Mouse (Mus musculus) c-Kit-negative CD71-positive TER-119-positive erythroid progenitor cells, embryonic 14.5 days (primary cell): Measurements from ENCODE around the gene Igbp1.

Source experiments
- DNase-seq: peaks from one replicate; pipeline ENCODE4 v3.0.0-alpha.2; 2013; ENCODE audit warnings: low read depth, low spot score

The Igbp1 gene

DNA sequence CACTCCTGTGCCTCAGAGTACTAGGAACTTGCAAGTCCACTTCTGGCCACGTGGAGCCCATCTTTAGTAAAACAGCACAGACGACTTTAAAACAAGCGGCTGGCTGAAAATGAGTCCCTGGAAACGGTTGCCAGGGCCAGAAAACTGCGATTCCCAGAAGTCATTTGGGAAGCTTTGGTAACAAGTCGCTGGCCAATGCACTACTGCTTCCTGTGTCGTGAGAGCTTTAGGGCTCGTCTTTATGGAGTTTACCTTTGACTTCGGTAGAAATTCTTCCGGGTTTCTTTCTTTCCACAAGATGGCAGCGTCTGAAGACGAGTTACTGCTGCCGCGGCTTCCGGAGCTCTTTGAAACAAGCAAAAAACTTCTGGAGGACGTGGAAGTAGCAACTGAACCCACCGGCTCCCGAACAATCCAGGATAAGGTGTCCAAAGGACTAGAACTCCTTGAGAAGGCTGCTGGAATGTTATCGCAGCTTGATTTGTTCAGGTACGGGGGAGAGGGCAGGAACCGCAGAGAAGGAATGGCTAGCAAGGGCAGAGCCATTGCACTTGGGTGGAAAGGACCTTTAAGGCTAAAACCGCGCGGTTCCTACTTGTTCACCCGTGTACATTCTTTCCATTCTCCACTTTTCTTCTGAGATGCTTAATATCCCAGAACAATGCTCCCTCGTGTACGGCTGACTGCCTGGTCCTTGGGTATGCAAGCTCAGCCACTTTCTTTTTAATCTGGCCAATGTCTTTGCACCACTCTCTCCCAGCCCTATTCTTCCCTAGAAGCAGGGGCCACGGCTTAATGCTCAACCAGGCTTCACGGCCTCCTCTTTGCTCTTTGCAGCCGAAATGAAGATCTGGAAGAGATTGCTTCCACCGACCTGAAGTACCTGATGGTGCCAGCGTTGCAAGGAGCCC, at the start of gene Igbp1:
TSS of gene Igbp1 (plus strand) at position 224 of the 911 bp plus-strand sequence.
- DNase-seq = peak; percentile 25

DNA sequence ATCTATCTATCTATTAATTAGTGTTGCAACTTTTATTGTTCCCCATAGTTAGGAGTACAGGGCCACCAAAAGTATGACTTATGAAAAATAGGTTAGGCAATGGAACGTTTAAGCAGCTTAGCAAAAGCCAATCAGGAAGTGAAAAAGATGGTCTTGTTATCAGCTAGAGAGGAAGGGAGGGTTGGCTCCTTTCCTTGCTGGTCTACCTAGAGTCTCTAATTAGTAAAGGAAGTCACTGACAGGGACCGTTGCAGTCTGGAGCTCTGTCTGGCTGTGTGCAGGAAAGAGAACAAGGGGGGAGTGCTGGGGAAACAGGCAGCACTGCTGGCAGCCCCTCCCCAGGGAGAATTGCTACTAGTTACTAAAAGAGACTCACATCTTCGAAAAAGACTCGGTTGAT, 26.0 kb upstream of the Igbp1 start:
- no peak for DNase-seq

DNA sequence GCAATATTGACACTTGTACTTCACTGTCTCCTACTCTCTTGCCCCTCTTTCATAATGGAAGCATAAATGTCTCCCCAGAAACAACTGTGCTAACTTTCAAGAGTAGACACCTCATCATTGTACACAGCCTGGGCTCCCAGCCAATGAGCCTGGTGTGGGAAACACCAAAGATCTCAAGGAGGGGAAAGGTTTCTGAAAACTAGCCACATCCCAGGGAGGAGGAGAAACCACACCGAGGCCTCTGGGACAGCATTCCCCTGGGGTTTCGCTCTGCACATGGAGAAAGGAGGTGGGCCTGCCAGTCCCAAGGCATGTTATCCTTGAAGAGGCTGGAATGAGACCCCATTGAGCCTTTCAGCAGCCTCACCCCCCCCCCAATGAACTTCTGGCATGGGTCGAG, 24.0 kb upstream of the Igbp1 start:
- DNase-seq = no peak

DNA sequence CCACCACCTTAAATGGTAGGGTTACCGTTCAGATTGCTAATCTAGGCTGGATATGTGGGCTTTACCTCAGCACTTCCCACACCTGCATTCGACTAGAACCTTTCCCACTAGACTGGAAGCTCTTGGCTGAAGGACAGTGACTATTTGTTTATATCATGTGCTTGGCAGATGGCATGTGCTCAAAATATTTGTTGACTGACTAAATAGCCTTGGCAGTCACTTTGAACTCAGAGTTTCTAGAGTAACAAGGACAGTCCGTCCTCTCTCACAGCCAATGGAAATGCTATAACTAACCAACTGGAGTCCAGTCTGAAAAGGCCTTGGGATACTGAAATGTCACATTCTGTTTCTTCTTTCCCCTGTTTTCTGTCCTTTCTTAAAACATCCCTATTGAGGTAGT, 22.6 kb upstream of the Igbp1 start:
- DNase-seq = no peak

DNA sequence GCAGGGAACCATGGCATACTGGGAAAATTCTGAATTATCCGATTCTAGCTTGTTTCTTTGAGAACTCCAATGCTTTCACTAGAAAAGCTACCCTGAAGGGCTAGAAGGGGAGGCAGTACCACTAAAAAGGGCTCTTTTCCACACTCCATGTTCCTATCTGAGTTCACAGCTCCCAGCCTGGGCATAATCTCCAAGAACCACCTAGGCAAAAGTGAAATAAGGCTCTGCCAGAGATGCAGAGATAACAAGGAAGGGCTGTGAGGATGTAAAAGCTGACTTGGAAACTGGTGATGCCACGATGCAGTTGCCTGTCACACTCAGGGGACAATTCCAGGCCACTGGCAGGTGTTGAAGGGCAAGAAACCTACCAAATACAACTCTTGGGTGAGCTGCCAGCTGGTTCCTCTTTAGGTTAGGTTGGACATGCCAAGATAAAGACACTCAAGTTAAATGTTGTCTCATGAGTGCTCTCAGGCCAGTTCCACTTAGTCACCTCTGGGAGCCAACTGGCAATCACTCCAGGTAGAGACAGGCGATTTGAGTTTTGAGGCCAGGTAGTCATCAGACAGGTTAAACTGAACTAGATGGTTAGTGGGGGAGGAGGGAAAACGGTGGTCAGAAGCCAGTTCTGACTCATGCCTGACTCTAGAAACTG, 18.4 kb upstream of the Igbp1 start:
- DNase-seq = no peak

DNA sequence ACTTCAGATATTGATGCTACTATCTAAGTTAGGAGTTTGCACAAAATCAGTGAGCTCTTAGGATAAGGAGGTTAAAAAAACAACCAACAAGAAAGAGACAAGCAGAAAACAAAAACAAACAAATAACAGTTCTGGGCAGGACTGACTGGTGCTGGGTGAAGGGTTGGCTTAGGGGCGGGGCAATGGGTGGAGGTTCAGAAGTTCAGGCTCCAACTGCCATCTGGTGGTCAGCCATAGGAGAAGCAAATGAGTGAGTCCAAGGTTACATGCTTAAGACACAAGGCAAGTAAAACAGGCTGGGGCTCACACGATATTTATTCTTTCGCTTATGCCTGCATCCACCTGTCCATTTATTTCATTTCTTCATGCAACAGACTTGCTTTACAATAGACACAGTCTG, 13.8 kb upstream of the Igbp1 start:
- DNase-seq = no peak

DNA sequence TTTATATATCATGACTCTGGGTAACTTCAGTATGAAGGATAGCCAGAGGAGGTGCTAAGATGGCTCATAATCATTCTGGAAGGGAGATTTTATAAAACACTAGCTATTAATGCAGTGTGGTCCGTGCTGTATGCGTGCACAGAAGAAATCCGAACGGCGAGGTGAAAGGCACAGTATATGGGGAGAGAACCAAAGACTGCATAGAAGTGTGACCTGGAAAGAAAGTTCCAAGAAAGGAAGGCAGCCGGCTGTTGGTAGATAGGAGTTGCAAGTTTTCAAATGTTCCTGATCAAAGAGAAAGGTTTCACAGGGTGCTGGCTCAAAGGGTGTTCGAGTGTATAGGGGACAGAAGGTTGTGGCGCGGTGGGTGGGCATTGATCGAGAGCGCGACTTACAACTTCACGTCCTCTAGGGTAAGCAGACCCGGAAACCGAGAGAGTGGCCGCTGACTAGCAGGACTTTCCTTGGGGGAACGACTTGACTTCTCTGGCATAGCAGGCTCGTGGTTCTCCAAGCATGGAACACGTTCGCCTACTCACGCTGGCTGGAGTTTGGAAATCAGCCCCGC, 507 bp upstream of the Igbp1 start:
- no peak for DNase-seq

DNA sequence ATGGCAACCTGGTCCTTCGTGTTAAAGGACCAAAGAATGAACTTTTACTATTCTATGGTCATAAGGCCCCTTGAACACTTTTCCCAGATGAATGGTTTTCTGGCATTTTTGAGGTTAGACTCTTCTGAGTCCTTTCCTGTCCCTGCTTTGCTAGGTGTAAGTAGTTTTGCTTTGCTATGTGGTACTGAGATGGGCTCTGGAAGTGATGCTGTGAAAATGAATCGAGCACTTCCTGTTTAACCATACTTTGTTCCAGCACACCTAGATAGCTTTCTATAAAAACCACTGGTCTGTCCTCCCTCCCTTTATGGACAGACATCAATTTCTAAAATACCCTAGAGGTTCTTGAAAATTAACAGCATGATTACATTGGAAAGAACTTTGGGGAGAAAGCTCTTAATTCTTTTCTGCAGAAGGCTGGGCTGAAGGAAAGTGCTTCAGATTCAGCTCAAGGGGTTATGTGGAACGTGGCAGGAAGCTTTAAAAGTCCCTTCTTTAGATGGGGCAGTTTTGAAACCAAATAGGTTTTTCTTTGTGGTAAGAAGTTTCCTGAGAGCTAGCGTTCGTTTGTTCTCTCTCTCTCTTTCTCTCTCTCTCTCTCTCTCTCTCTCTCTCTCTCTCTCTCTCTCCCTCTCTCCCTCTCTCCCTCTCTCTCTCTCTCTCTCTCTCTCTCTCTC, 10.2 kb downstream of the Igbp1 start:
- no peak for DNase-seq

DNA sequence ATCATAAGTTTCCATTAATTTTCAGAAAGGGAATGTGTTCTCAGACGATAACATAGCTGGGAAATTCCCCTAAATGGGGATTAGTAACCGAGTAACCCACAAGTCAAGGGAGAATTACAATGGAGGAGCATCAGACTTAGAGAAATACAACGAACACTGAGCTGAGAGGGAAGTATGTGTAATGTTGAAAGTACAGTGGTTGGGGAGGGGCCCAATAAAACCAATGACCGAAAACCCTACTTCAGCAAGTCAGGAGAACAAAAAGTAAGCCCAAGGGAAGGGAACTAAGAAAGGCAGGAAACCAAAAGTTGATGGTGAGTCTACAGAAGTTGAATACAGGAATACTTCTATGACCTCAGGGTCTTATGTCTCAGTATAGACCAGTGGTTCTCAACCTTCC, 14.1 kb downstream of the Igbp1 start:
- no peak for DNase-seq

DNA sequence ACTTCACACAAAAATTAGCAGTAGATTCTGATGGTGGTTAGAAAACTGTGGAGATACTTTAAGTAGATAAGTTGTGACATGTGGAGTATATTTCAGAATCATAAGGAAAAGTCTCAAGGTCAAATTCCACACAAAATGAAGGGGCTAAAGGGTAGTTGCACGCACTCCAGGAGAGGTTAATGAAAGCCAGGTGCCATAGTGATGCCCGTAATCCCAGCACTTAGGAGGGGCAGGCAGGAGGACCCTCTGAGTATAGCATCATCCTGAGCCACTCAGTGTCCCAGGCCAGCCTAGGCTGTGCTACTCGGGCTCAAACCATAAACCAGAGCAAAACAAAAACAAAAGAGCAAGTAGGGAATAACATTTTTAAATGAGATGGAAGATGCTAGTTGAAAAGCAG, 15.8 kb downstream of the Igbp1 start:
- no peak for DNase-seq

DNA sequence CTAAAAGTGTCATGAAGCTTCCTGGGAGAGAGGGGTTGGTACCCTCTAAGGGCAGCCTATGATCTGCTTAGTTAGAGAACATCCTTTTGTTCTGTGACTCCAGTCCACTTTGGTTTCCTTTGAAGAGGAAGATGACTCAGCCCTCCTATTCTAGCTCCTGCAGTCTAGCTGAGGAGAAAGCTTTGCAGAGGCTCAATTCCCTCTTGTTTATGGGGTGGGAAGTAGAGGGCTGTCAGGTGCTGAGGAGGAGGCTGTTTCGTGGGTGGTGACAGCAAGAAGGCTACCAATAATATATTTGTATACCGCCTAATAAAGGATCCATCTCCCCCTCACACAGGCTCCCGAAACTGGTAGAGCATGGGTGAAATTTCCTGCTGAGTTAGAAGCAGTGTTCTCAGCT, 22.6 kb downstream of the Igbp1 start:
- no peak for DNase-seq

DNA sequence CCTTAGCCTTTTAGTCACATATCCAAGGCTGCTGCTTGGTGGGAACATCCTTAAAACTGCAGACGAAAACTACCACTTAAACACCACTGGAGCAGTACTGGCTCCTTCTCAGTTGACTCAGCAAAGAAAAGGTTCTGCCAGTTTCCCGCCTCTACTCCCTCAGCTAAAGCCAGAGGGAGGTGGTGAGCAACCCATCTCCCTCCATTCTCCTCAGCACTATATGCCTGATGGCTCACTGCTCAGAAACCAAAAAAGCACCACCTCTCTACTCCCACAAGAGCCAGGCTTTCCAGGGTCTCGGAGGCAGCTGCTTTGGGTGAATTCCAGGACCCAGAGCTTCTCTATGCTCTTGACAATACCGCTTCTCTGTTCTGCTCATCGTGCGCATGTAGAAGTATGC, 23.5 kb downstream of the Igbp1 start:
- DNase-seq = no peak

DNA sequence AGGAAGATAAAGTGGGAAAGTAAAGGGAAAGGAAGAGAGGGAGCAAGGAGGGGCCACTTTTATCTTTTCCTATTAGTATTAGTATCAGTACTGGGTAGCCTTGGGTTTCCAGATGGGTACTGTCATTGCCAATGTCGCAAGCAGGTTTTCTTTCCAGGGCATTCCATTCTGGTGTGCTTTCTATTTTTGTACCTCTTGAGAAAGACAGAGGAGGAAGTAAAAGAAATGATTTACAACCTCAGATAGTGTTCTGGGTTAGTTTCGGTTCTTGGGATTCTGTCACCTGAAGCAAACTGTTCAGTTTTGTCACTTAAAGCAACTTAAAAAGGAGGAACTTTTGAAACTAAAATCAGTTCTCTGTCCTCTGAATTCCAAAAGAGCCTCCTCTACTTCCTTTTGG, 24.4 kb downstream of the Igbp1 start:
- no peak for DNase-seq

DNA sequence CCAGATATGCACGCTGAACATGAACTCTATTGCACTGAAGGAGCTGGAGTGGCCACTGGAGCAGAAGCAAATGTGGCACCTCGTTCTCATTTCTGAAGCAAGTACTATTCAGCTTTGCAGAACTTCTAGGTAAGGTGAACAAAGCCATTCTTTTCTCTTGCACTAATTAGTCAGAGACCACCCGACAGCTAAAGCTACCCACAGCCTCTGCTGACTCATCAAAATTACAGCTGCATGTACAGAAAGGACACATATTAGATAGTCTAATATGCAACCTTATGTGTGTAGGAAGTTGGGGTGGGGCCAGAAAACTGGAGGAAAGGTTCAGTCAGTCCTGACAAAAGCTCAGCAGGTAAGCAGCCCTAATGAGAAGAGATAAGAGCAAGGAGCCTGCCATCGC, 30.4 kb downstream of the Igbp1 start, which contains the start of gene Dgat2l6:
TSS of gene Dgat2l6 (plus strand) at position 368 of the 400 bp plus-strand sequence.
- DNase-seq = no peak

DNA sequence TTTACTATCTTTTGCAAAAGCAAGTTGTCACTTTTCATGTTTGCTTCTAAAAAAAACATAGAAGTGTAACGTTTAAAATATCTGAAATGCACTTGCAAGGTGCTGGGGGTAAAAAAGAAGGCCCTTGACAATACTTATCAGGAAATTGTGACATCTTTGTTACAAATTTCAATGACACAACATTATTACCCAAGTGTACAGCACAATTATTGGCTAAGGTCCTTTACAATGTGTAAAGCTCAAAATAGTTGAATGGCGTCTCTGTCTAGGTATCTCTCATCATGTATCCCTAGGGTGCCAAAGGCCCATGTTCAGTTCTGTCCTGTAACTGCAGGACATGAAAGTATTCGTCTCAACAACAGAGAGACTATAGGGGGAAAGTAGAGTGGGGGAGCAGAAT, 61.9 kb downstream of the Igbp1 start:
- no peak for DNase-seq

DNA sequence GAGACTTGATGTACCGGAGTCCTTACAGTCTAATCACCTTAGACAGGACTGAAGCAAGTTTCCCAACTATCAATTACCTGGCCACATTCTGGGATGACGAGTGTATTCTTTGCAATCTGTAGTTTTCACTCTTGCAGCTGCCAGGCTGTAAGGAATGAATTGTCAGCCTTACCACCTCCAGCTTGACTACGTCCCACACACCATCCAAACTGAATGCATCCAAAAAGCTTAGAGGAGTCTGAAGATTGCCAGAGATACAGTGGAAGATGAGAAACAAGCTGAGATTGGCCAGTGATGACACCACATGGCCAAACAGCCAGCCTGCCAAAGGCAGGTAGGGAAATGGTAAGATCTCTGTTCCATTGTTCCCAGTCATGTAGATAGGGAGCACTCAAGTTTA, 71.6 kb downstream of the Igbp1 start:
- DNase-seq = no peak
